Mouse (Mus musculus) liver, embryonic 12.5 days (tissue): ENCODE results near the gene Hipk2. TPM values are rescaled to one million over a fixed set of nuclear protein-coding genes. Genes with fewer than 3 reads are reported as not detected.
A peak's percentile ranks its signal among the peaks of the same experiment; 100 is the strongest.

Source experiments
- ATAC-seq: fragments of 200-750 bp; cut with Nextera tagmentation; 2 replicates; pipeline ENCODE4 v1.8.0; 2017; ENCODE audit warnings: moderate number of reproducible peaks, mild to moderate bottlenecking, moderate library complexity
- H3K27ac ChIP-seq: fragments of 300-500 bp; sonication (generic); 2 replicates; pipeline ENCODE4 v1.5.1; 2016; ENCODE audit warnings: mild to moderate bottlenecking
- H3K27me3 ChIP-seq: fragments of 300-500 bp; sonication (generic); replicated peaks from 2 replicates; pipeline ENCODE4 v1.6.1; 2016; ENCODE audit warnings: mild to moderate bottlenecking, moderate library complexity
- H3K36me3 ChIP-seq: fragments of 300-500 bp; sonication (generic); 2 replicates; pipeline ENCODE4 v1.6.1; 2016; ENCODE audit warnings: mild to moderate bottlenecking, moderate library complexity
- H3K4me1 ChIP-seq: fragments of 300-500 bp; sonication (generic); 2 replicates; pipeline ENCODE4 v1.6.1; 2016
- H3K4me2 ChIP-seq: fragments of 300-500 bp; sonication (generic); 2 replicates; pipeline ENCODE4 v1.6.1; 2016; ENCODE audit warnings: mild to moderate bottlenecking, moderate library complexity
- H3K4me3 ChIP-seq: fragments of 300-500 bp; sonication (generic); 2 replicates; pipeline ENCODE4 v1.5.1; 2016; ENCODE audit warnings: mild to moderate bottlenecking, moderate library complexity
- H3K9ac ChIP-seq: fragments of 300-500 bp; sonication (generic); 2 replicates; pipeline ENCODE4 v1.6.1; 2016; ENCODE audit warnings: mild to moderate bottlenecking, moderate library complexity
- H3K9me3 ChIP-seq: fragments of 300-500 bp; sonication (generic); replicated peaks from 2 replicates; pipeline ENCODE4 v1.6.1; 2016; ENCODE audit warnings: mild to moderate bottlenecking, moderate library complexity
- WGBS: fragments of 180-500 bp; shearing (Covaris S2); methylation state at CpG from one replicate; pipeline ENCODE4 v1.1.7; 2016; ENCODE audit not compliant: insufficient replicate concordance; 5-methylcytosine and 5-hydroxymethylcytosine counted together
- polyA plus RNA-seq: library from polyadenylated mRNA; unstranded; fragments of >200 nt; fragmentation: Nextera tagmentation; extraction: Ambion mirVana; gene quantifications from 2 replicates; pipeline ENCODE4 v1.2.1, GENCODE M21; 2016

The Hipk2 gene
- polyA plus RNA-seq = 26.8 and 28.9 TPM in 2 replicates

DNA sequence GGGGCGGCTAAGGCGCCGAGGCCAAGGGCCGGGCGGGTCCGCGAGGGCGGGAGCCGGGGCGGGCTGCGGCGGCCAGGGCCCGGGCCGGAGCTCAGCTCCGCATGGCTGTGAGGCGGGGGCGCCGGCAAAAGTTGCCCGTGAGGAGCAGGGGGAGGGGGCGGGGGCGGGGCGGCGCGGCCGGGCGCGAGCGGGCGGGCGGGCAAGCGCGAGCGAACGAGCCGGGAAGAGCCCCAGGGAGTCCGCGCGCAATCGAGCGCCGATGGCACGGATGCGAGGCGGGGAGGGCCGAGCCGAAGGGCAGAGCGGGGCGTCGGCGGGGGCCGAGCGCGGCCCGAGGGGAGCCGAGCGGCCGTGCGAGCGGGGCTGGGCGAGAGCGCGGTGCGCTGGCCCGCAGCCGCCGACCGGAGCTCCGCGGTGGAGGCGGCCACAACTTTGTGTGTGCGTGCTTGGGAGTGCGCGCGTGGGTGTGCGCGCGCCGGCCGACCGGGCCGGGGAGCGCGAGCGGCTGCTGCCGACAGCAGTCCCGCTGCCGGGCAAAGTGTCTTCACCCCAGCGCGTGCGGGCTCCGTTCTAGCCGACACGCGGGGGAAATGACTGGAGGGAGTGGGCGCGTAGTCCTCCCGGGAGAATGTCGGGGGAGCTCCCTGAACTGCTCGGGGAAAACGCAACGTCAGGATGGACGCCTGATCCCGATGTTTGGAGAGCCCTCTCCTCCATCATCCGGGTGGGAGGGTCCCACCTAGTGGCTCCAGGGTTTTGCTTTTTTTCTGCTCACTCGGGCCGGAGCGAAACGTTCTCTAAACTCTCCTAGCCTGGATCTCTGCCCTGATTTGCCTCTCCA lies at the start of gene Hipk2:
Gene Hipk2, minus strand, starts transcription at position 95 of the 841 bp plus-strand sequence.
- Histone ChIP-seq H3K36me3 (peaks cover 19% of the 10 kb centered on the region), H3K9me3 (no peaks in the 10 kb centered on the region), H3K4me1 (peaks cover 56% of the 10 kb centered on the region), H3K9ac (peak within 1 kb of the TSS; percentile 100), H3K27me3 (no peaks in the 10 kb centered on the region), H3K4me3 (peak within 1 kb of the TSS; percentile 100), H3K27ac (peak within 1 kb of the TSS; percentile 99), H3K4me2 (peak within 1 kb of the TSS; percentile 79)
- WGBS = under 1% methylated on average over 93 of the region's 108 CpGs
- ATAC-seq = peak; percentile 84

DNA sequence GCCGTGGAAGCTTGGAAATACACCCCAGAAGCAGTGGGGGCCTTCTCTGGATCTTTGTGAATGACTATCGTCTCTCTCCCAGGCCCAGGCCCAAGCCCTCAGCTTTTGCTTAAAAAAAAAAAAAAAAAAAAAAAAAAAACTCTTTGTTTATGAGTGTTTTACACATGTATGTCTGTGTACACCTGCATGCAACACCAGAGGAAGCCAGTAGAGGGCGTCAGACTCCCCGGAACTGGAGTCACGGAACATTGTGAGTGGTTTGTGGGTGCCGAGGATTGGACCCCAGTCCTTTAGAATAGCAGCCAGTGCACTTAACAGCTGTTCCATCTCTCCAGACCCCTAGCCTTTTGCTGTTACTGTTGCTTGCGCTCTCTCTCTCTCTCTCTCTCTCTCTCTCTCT lies 49.8 kb upstream of the Hipk2 start:
- Histone ChIP-seq H3K36me3 (no peaks in the 10 kb centered on the region), H3K27me3 (peaks cover 17% of the 10 kb centered on the region; the same call in 1 of the 2 replicates), H3K27ac (peak overlapping the region; percentile 100), H3K9ac (peak overlapping the region; percentile 47), H3K4me1 (peaks cover 81% of the 10 kb centered on the region), H3K4me3 (peak overlapping the region; percentile 26), H3K4me2 (peak overlapping the region; percentile 51), H3K9me3 (no peaks in the 10 kb centered on the region)
- no peak for ATAC-seq
- WGBS = 37% methylated on average over 7 of the region's 7 CpGs

- ATAC-seq = peak; percentile 85
- Histone ChIP-seq H3K4me1 (peaks cover 87% of the 10 kb centered on the region), H3K27ac (peak overlapping the region; percentile 100), H3K27me3 (peaks cover 7% of the 10 kb centered on the region; the same call in 1 of the 2 replicates), H3K9ac (peak overlapping the region; percentile 62), H3K4me3 (peak overlapping the region; percentile 28; the same call in 1 of the 2 replicates), H3K4me2 (peak overlapping the region; percentile 62), H3K9me3 (no peaks in the 10 kb centered on the region), H3K36me3 (no peaks in the 10 kb centered on the region)
- WGBS = 20% methylated on average over 18 of the region's 18 CpGs
Observed at GRCm38 (mm10) chr6:38923870-38924817, 48.2 kb upstream of the Hipk2 start.

GRCm38 (mm10) chr6:38923450-38923849 lies 47.5 kb upstream of the Hipk2 start:
- H3K4me2 ChIP-seq = peak overlapping the region; percentile 62
- peaks cover 92% of the 10 kb centered on the region for H3K4me1 ChIP-seq
- 41% methylated on average over 4 of the region's 4 CpGs for WGBS
- H3K9me3 ChIP-seq = no peaks in the 10 kb centered on the region
- peak overlapping the region; percentile 100 for H3K27ac ChIP-seq
- no peaks in the 10 kb centered on the region for H3K36me3 ChIP-seq
- H3K4me3 ChIP-seq = no peak overlapping the region; the same call in 1 of the 2 replicates
- peaks cover under 1% of the 10 kb centered on the region; the same call in 1 of the 2 replicates for H3K27me3 ChIP-seq
- H3K9ac ChIP-seq = peak overlapping the region; percentile 62
- ATAC-seq = no peak

DNA sequence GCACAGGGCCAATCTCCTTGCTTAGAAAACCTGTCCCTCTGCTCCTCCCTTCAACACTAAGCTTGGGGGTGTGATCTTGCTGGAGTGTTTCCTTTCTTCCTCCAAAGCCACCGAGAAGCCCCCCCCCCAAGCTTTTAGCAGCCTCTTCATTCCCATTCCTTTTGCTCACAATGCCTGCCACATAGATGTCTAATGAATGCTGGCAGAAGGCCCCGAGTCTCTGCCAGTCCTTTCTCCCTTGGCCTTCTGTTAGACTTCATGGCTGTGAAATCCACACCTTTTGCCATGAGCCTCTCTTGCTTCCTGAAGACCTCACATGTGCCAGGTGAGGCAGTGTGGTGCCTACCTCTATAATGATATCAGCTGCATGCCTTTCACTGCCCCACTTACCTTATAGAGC lies 46.6 kb upstream of the Hipk2 start:
- H3K27ac ChIP-seq = peak overlapping the region; percentile 100
- WGBS = 48% methylated on average over 2 of the region's 2 CpGs
- H3K27me3 ChIP-seq = no peaks in the 10 kb centered on the region; the same call in 1 of the 2 replicates
- no peak overlapping the region for H3K4me3 ChIP-seq
- peak overlapping the region; percentile 64 for H3K4me2 ChIP-seq
- H3K4me1 ChIP-seq = peaks cover 98% of the 10 kb centered on the region
- peak overlapping the region; percentile 62 for H3K9ac ChIP-seq
- H3K9me3 ChIP-seq = no peaks in the 10 kb centered on the region
- no peaks in the 10 kb centered on the region for H3K36me3 ChIP-seq
- ATAC-seq = no peak

DNA sequence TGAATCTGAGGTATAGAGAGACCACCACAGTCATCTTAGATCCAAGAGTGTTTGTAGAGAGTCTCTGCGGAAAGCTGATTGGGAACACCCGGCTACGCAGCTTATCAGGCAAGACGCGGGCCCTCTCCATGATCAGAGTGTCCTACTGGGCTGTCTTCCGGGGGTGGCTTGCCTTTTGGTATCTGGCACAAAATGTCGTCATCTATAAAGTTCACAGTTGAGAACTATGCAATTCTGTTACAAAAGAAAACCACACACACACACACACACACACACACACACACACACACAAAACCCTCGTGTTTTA lies 45.8 kb upstream of the Hipk2 start:
- H3K9me3 ChIP-seq = no peaks in the 10 kb centered on the region
- peak; percentile 28 for ATAC-seq
- H3K9ac ChIP-seq = peak overlapping the region; percentile 62
- peak overlapping the region; percentile 64 for H3K4me2 ChIP-seq
- H3K27me3 ChIP-seq = no peaks in the 10 kb centered on the region
- no peaks in the 10 kb centered on the region for H3K36me3 ChIP-seq
- H3K27ac ChIP-seq = peak overlapping the region; percentile 100
- H3K4me1 ChIP-seq = peaks cover 100% of the 10 kb centered on the region
- 41% methylated on average over 8 of the region's 8 CpGs for WGBS
- H3K4me3 ChIP-seq = peak overlapping the region; percentile 11; the same call in 1 of the 2 replicates

- peak; percentile 73 for ATAC-seq
- peaks cover 100% of the 10 kb centered on the region for H3K4me1 ChIP-seq
- H3K36me3 ChIP-seq = no peaks in the 10 kb centered on the region
- no peaks in the 10 kb centered on the region for H3K27me3 ChIP-seq
- H3K9me3 ChIP-seq = no peaks in the 10 kb centered on the region
- WGBS = 39% methylated on average over 17 of the region's 17 CpGs
- peak overlapping the region; percentile 11 for H3K4me3 ChIP-seq
- peak overlapping the region; percentile 64 for H3K4me2 ChIP-seq
- peak overlapping the region; percentile 100 for H3K27ac ChIP-seq
- H3K9ac ChIP-seq = peak overlapping the region; percentile 62
Observed at GRCm38 (mm10) chr6:38921095-38921809, 45.3 kb upstream of the Hipk2 start.

DNA sequence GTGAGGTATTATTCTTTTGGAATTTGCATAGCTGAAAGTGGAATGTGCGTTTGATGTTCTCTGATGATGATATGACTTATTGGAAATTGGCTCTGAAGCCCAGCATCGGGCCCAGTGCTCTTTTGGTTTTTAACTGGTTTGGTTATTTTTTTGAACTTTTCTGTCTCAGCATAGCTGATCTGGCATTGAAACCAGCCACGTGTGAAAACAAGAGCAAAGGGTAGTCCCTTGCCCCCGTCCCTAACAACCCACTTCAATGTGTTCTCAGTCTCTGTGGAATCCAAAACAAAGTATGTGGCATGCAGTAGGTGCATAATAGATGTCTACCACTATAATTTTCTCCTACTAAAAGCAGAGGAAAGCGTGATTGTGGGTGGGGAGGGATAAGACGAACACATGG lies 44.2 kb upstream of the Hipk2 start:
- Histone ChIP-seq H3K4me2 (peak overlapping the region; percentile 64), H3K27ac (peak overlapping the region; percentile 100), H3K9ac (peak overlapping the region; percentile 62), H3K9me3 (no peaks in the 10 kb centered on the region), H3K36me3 (no peaks in the 10 kb centered on the region), H3K4me3 (0 out of 2 replicates have a peak overlapping the region, but pooled peaks have one; percentile 1), H3K27me3 (no peaks in the 10 kb centered on the region), H3K4me1 (peaks cover 100% of the 10 kb centered on the region)
- ATAC-seq = no peak
- 74% methylated on average over 6 of the region's 6 CpGs for WGBS

DNA sequence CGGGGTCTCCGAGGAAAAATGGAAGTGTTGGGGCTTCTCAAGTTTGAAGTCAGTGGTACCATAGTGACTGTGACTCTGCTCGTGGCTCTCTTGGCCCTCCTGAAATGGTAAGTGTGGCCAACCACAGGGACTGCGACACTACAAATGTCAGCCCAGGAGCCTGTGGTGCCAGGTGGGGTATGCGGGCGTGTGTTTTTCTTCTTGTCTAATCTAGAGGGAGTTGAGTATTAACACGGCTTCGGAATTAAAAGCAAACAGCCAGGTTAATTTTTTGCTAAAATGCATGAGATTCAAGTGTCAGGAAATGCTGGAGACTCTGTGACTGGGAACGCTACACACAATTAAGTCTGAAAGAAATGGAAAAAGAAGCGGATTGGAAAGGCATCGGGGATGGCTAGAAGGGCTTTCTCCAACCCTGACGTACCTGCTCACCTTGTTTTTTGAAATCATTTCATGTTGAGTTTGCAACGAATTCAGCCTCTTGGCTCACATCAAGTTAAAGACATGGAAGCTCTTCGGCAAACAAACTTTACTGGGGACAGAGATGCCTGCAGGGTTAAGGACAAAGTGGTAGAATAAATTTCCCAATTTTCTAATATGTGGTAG lies 43.3 kb upstream of the Hipk2 start:
- Histone ChIP-seq H3K27me3 (no peaks in the 10 kb centered on the region), H3K9ac (peak overlapping the region; percentile 62), H3K4me2 (peak overlapping the region; percentile 64), H3K4me1 (peaks cover 100% of the 10 kb centered on the region), H3K9me3 (no peaks in the 10 kb centered on the region), H3K36me3 (no peaks in the 10 kb centered on the region), H3K27ac (peak overlapping the region; percentile 100), H3K4me3 (0 out of 2 replicates have a peak overlapping the region, but pooled peaks have one; percentile 6)
- ATAC-seq = no peak
- 69% methylated on average over 14 of the region's 14 CpGs for WGBS

DNA sequence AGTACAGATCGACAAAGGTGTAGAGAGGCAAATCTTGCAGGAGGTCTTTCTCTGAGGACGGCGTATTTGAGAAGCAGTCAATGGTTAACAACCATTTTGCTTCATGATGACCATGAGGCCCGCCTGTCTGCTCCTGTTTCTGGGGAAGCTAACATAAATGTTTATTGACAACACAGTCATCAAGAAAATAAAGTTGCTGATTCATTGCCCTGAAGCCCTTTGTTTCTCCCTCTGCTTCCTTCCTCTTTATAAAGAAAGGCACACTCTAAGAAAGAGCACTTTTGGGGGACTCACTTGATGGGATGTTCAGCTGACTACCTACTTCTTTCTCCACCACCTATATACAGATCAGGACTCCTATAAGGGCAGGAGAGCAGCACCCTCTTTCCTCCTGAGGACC lies 42.8 kb upstream of the Hipk2 start:
- Histone ChIP-seq H3K36me3 (no peaks in the 10 kb centered on the region), H3K27me3 (no peaks in the 10 kb centered on the region), H3K9ac (peak overlapping the region; percentile 62), H3K9me3 (no peaks in the 10 kb centered on the region), H3K27ac (peak overlapping the region; percentile 100), H3K4me3 (0 out of 2 replicates have a peak overlapping the region, but pooled peaks have one; percentile 6), H3K4me1 (peaks cover 100% of the 10 kb centered on the region), H3K4me2 (peak overlapping the region; percentile 64)
- no peak for ATAC-seq
- 73% methylated on average over 4 of the region's 4 CpGs for WGBS

DNA sequence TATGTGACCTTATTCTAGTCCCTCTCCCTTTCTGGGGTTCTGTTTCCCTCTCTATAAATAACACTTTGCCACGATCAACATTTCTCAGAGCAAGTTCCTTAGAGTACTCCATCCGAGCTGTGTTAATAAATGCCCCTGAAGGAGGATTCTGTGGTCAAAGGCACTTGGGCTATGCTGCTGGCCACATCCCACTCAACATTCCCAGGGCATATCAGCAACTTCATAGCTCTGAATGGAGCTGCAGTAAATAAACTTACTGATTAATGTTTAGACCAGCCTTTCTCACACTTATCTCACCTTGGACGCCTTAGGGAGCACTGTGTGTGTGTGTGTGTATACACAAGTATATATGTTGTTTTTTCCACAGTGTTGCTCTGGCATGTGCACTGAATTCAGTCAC lies 41.5 kb upstream of the Hipk2 start:
- peak overlapping the region; percentile 100 for H3K27ac ChIP-seq
- ATAC-seq = no peak
- H3K9ac ChIP-seq = peak overlapping the region; percentile 62
- 41% methylated on average over 3 of the region's 3 CpGs for WGBS
- no peaks in the 10 kb centered on the region for H3K27me3 ChIP-seq
- peaks cover 100% of the 10 kb centered on the region for H3K4me1 ChIP-seq
- H3K4me3 ChIP-seq = no peak overlapping the region
- no peaks in the 10 kb centered on the region for H3K36me3 ChIP-seq
- H3K4me2 ChIP-seq = peak overlapping the region; percentile 64
- no peaks in the 10 kb centered on the region for H3K9me3 ChIP-seq
